Mouse (Mus musculus): ENCODE measurements around the gene Rgr.

GRCm38 (mm10) chr14:37067629-37068028 is 18.9 kb upstream of the Rgr start, which contains the start of gene Lrit2:
- TF ChIP-seq POLR2A (IDR thresholded peaks at IDR 0.05; ENCODE audit: control insufficient read depth, low read depth, low read length): no peak
- TF ChIP-seq CTCF (IDR thresholded peaks at IDR 0.05; ENCODE audit: control insufficient read depth, insufficient read depth, insufficient replicate concordance, low read depth, low read length): no peak

Measured in testis, adult 2 months (tissue).